Mouse (Mus musculus) brain, embryonic 14.5 days (tissue): ENCODE results near the gene Klhl11.
A peak's percentile ranks its signal among the peaks of the same experiment; 100 is the strongest.

Source experiments
- CTCF ChIP-seq: fragments of 200-500 bp; IDR thresholded peaks from 2 replicates; pipeline ENCODE4 v1.5.1; 2012; ENCODE audit warnings: inconsistent platforms, mild to moderate bottlenecking, moderate library complexity, borderline replicate concordance; ENCODE audit not compliant: insufficient read depth, insufficient read length; ENCODE audit errors: extremely low read depth
- POLR2A ChIP-seq: fragments of 200-500 bp; IDR thresholded peaks from 2 replicates; pipeline ENCODE4 v1.6.1; 2012; ENCODE audit warnings: mild to moderate bottlenecking, inconsistent platforms, borderline replicate concordance; ENCODE audit not compliant: poor library complexity, insufficient read depth, insufficient read length, severe bottlenecking; ENCODE audit errors: extremely low read depth

DNA sequence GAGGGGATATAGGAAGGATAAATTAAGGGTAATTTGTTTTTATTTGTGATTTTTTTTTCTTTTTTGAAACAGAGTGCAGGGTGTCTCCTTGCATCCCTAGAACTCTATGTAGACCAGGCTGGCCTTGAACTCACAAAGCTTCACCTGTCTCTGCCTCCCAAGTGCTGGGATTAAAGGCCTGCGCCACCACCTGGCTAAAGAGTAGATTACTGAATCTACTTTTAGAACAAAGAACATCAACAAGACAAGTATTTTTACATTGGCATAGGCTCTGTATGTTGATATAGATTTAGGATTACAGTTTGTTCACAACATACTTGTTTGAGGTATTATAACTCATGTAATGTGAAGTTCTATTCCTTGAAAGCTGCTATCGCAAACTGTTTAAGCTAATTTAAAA, 38.0 kb upstream of the Klhl11 start:
- TF ChIP-seq CTCF: peak; percentile 12; the same call in 1 of the 2 replicates
- TF ChIP-seq POLR2A: no peak
